Mouse (Mus musculus): ENCODE results near the gene Opcml.

Opcml gene

GRCm38 (mm10) chr9:28439433-28440191 is 649.0 kb downstream of the Opcml start:
- DNase-seq (ENCODE audit: low spot score), result no peak

GRCm38 (mm10) chr9:28440192-28440795 is 649.7 kb downstream of the Opcml start:
- no peak for DNase-seq (ENCODE audit: low spot score)

GRCm38 (mm10) chr9:28444485-28444884 is 653.9 kb downstream of the Opcml start:
- DNase-seq (ENCODE audit: low spot score), result no peak

- no peak for DNase-seq (ENCODE audit: low spot score)
Observed at GRCm38 (mm10) chr9:28444972-28445371, 654.4 kb downstream of the Opcml start.

- DNase-seq (ENCODE audit: low spot score), result no peak
Observed at GRCm38 (mm10) chr9:28445863-28446262, 655.3 kb downstream of the Opcml start.

GRCm38 (mm10) chr9:28446278-28447064 is 655.9 kb downstream of the Opcml start:
- no peak for DNase-seq (ENCODE audit: low spot score)

GRCm38 (mm10) chr9:28452509-28452908 is 661.9 kb downstream of the Opcml start:
- no peak for DNase-seq (ENCODE audit: low spot score)

- DNase-seq (ENCODE audit: low spot score), result no peak
Observed at GRCm38 (mm10) chr9:28453062-28453461, 662.5 kb downstream of the Opcml start.

- DNase-seq (ENCODE audit: low spot score), result no peak
Observed at GRCm38 (mm10) chr9:28457982-28458770, 667.6 kb downstream of the Opcml start.

GRCm38 (mm10) chr9:28463622-28464021 is 673.0 kb downstream of the Opcml start:
- no peak for DNase-seq (ENCODE audit: low spot score)

- no peak for DNase-seq (ENCODE audit: low spot score)
Observed at GRCm38 (mm10) chr9:28469419-28469818, 678.8 kb downstream of the Opcml start.

- no peak for DNase-seq (ENCODE audit: low spot score)
Observed at GRCm38 (mm10) chr9:28471501-28471900, 680.9 kb downstream of the Opcml start.

GRCm38 (mm10) chr9:28474586-28474985 is 684.0 kb downstream of the Opcml start:
- no peak for DNase-seq (ENCODE audit: low spot score)

GRCm38 (mm10) chr9:28481261-28481660 is 690.7 kb downstream of the Opcml start:
- no peak for DNase-seq (ENCODE audit: low spot score)

GRCm38 (mm10) chr9:28488499-28488898 is 697.9 kb downstream of the Opcml start:
- no peak for DNase-seq (ENCODE audit: low spot score)

- DNase-seq (ENCODE audit: low spot score), result no peak
Observed at GRCm38 (mm10) chr9:28489828-28490227, 699.3 kb downstream of the Opcml start.

- no peak for DNase-seq (ENCODE audit: low spot score)
Observed at GRCm38 (mm10) chr9:28490410-28490809, 699.8 kb downstream of the Opcml start.

- DNase-seq (ENCODE audit: low spot score), result no peak
Observed at GRCm38 (mm10) chr9:28499841-28500794, 709.5 kb downstream of the Opcml start.

- no peak for DNase-seq (ENCODE audit: low spot score)
Observed at GRCm38 (mm10) chr9:28513905-28514304, 723.3 kb downstream of the Opcml start.

- DNase-seq (ENCODE audit: low spot score), result no peak
Observed at GRCm38 (mm10) chr9:28533191-28533590, 742.6 kb downstream of the Opcml start.

- no peak for DNase-seq (ENCODE audit: low spot score)
Observed at GRCm38 (mm10) chr9:28535006-28535405, 744.4 kb downstream of the Opcml start.
